Mouse (Mus musculus) heart, adult 18-20 months (tissue): ENCODE results near the gene Fgf5. TPM values are rescaled to one million over a fixed set of nuclear protein-coding genes. Genes with fewer than 3 reads are reported as not detected.

Source experiments
- DNase-seq, 2 experiments: peaks; one replicate each; pipeline ENCODE4 v3.0.0; 2021 to 2022; ENCODE audit warnings: mixed read lengths in 1 of 2
- total RNA-seq, 2 experiments: library from RNA; stranded (reverse); gene quantifications; 2 replicates each; pipeline ENCODE4 v1.2.3; 2021

The Fgf5 gene
- total RNA-seq, 2 experiments from 2014 or later: 0.10 TPM; not detected in 1

- DNase-seq: no peak
Observed at GRCm38 (mm10) chr5:98305673-98306072, 51.7 kb downstream of the Fgf5 start.

- no peak for DNase-seq
Observed at GRCm38 (mm10) chr5:98306528-98306927, 52.5 kb downstream of the Fgf5 start.

GRCm38 (mm10) chr5:98326625-98327024, 72.6 kb downstream of the Fgf5 start:
- no peak for DNase-seq

Other genes starting within 250 kb of the Fgf5 start
- 10 to 100 TPM; 71.9 to 74.8 TPM for gene Antxr2, start 223.1 kb upstream of the Fgf5 start, total RNA-seq
- under 1 TPM; 0.20 to 0.31 TPM for gene Prdm8, start 87.0 kb upstream of the Fgf5 start, total RNA-seq
- under 1 TPM in 1 of 2 experiments, not detected in 1; 0.33 TPM for gene Cfap299, start 75.1 kb downstream of the Fgf5 start, total RNA-seq